Mouse (Mus musculus) monocyte, adult 5-6 weeks (primary cell): ENCODE results near the gene Cyb5r2. TPM values are rescaled to one million over a fixed set of nuclear protein-coding genes. Genes with fewer than 3 reads are reported as not detected.

Source experiments
- ATAC-seq: fragments of 153-309, 156-312 bp; replicated peaks from 2 replicates; pipeline ENCODE4 v1.8.0; 2017; ENCODE audit warnings: mild to moderate bottlenecking; ENCODE audit not compliant: low TSS enrichment, insufficient number of reproducible peaks, severe bottlenecking, poor library complexity, low FRiP score
- total RNA-seq: library from RNA; stranded (forward); fragments of 200-1000, 200-491, 200-594 nt; gene quantifications from 3 replicates; pipeline ENCODE4 v1.2.3, GENCODE M21; 2017

Cyb5r2 gene
- not detected in 3 replicates for total RNA-seq

DNA sequence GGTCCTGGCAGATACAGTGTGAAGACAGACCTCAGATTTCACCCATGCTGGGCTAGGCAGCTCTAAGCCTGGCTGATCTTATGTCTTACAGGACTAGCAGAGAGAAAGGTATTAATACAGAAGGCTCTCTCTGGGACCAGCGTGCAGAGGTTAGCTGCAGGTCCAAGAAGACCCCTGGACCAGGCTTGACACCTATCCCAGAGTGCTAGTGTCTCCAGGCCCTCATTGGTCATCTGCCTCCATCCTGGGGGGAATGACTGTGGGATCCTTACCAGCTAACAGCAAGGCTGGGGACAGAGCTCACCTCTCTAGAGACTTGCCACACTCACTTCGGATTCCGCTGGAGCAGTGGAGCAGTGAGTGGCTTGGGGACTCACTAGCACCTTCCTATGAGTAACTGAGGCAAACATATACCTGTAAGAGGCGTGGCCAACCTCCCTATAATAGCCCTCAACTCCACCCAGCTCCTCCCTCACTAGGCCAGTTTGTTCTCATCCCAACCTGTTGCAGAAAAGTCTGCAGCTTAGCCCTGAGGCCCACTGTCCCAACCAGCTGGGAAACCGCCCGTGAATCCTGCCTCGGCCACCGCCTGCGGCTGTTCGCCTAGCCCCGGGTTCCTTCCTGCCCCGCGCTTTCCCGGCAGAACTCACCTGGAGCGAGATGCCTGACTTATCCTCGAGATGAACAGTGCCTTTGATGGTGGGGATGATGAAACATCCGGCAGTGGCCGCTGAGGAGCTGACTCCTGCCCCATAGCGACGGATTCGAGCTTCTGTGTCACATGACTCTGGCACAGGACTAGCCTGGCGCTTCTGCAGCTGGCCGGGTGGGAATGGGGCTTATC lies at the start of gene Cyb5r2:
Gene Cyb5r2 (minus strand): TSS at position 725 of the 844 bp plus-strand sequence.
- ATAC-seq: 0 out of 2 replicates have a peak, but pooled peaks have one; percentile 22

DNA sequence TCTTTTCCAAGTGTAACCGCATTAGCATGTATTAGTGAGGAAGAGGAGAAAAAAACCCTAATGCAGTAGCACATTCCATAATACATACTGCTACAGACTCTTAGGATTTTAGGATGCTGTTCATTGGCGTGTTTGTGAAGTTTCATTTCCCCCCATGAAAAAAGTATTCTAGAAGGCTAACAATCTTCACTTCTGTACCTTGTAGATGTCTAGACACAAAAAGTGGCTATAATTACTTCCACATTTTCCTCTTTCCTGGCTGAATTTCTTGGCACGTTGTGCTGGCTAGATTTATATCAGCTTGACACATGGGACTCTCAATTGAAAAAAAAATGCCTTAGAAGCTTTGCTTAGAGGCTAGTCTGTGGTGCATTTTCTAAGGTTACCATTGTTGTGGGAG lies 44.3 kb upstream of the Cyb5r2 start:
- ATAC-seq: no peak

DNA sequence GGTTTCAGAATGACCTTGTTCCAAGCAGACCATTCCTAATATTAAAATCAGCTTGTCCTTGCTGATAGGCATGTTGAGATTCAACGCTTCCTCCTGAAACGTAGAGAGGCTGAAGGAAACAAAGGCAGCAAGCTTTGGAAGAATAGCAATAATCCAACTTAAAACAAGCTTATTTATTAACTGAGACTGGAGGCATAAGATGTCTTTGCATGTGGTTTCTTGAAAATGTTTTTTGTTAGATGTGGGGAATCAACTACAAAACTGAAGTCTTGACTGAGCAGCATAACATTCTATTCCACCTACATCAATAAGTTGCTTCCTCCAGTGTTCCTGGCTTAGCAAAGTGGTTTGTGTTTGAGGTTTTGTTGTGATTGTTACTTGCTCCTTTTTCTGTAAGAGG lies 43.3 kb upstream of the Cyb5r2 start, which contains the start of gene Ovch2:
Gene Ovch2 (minus strand): TSS at position 101 of the 400 bp plus-strand sequence.
- ATAC-seq: no peak

DNA sequence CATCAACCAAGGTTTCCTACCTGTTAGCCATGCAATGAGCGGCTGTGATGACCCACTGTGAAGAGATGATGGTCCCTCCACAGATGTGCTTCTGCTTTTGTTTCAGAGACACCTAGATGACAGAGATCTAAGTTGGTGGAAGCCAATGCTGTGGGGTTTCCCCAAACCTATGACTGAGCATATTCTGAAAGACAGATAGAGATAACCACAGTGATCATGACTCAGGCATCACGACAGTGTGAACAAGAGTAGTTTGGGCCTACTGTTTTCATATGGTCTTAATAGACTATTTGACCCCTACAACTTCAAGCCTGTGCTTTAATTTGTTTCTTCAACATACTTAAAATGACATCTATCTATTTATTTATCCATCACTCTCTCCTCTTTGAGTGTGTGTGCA lies 38.7 kb upstream of the Cyb5r2 start:
- no peak for ATAC-seq

DNA sequence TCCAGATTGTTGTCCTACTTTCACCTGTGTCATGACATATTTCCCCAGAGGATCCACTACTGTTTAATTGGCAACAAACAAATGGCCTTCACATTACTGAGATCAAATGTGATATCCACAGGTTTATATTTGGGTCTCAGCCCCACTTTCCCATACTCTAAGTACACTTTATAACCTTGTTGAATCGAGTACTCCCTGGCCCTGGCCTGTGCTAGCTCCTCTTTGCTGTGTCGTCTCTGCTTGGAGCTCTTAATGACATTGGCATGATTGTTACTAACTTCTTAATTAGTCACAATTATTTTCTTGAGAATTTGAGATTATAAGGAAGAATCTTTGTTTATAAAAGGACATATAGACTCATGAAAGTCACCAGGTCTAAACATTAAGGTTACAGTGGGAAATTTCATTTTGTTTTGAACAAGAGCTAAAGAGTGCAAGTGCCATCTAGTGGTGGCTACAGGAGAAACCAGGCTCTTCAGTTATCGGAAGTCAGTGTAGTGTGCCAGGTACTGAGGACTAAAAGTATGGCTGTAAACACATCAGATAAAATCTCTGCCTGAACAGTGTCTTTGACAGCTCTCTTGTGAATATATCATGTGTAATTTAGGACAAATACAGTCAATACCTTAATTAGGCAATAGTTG lies 30.3 kb upstream of the Cyb5r2 start:
- no peak for ATAC-seq

DNA sequence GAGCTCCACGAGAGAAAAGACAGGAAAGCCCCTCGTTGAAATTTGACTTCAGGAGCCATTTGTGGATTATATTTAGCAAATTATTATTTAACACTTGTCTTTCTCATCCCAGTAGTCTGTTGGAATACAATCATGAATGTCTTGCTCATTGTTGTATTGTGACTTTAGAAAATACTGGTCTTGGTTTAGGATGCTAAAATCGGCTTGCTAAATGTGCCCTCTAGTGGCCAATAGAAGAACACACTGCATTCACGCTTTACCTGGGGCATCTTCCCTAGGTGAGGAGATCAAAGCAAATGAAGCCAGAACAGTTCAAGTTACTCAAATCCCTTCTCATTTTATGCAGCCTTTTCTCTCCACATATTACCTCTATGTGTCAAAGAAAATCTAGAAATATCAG lies 21.8 kb upstream of the Cyb5r2 start:
- ATAC-seq: no peak

DNA sequence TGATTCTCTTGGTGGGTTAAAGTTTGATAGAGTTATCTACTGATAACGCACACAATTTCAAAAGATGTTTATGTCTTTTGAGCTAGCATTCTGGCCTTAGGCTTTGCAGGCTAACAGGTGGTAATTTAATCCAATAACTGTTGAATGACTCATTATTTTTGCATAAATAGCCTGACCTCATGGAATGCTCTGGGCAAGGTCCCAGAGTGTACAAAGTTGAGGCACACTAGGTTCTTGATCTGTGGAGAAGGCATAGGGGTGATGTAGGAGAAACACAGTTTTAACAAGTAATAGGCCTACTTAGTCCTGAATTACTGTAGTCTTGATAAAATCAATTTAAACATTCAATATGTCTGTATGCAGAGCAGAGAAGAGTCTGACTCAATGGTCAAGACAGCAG lies 20.4 kb upstream of the Cyb5r2 start:
- ATAC-seq: no peak

DNA sequence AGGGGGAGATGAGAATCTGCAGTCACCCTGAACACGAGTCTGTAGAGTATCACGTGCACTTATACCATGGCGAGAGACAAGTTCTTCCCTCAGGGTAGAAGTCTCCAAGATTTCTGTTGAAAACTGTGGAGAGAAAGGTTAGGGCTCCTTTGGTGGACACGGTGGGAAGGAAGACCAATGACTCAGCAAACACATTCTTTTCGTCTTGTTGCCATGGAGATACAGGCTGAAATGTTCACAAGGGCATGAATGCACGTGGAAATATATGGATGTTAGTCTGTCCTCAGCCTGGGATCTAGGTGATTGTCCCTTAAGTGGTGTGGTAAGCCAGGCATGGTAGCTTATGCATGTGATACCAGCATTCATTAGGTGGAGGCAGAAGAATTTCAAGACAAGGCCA lies 13.0 kb upstream of the Cyb5r2 start:
- no peak for ATAC-seq

DNA sequence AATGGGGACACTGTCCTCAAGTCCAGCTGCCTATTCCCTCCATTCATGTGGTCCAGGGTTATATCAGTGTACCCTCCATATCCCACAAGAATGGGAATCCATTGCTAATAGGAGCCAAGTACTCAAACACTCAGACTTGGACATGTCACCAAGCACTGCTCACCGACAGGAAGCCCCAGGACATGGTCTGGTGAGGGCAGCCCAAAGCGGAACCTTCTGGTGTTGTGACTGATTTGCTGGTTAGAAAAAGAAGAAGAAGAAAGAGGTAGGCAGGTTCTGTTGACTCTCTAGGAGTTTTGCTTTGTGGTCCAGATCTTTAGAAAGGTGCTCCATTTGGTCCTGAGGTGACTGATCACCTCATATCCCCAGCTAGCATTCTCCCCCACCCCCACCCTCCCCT lies 1.1 kb downstream of the Cyb5r2 start:
- no peak for ATAC-seq

DNA sequence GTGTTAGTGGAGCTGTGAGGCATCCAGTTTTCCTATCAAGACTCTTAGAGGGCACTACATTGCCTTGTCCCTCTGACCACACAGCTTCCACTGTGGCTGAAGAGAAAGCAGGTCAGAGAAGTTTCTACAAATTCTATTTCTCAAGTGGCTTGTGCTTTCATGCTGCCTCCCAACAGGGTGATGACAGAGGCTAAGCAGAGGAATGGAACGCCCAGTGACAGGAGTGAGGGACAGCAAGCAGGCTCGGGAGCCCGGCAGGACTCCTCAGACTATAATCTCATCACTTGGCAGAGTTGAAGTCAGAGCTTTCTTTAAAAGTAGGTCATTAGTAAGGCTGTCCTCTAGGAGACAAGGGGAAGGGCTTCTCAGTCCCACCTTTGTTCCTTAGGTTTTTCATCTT lies 1.9 kb downstream of the Cyb5r2 start:
- no peak for ATAC-seq

DNA sequence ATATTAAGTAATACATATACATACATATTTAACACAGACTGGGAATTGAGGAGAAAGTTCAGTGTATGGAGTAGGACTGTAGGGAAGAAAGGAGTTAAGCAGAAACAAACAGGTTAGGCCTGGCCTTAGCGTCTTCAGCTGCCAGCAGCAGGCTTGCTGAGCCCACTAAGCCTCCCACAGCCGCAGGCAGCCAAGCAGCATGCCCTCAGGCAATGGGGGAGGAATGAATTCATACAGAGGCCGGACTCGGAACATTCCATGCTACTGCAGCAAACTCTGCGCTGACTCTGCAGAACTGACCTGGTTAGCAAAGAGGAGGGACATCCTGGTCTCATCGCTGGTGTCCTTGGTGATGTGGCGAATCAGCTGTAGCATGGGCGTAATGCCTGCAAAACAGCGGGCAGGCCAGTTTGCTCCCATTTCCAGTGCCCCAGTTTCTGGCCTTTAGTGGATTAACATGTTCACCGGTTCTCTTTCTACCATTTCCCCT lies 5.8 kb downstream of the Cyb5r2 start:
- ATAC-seq: no peak

DNA sequence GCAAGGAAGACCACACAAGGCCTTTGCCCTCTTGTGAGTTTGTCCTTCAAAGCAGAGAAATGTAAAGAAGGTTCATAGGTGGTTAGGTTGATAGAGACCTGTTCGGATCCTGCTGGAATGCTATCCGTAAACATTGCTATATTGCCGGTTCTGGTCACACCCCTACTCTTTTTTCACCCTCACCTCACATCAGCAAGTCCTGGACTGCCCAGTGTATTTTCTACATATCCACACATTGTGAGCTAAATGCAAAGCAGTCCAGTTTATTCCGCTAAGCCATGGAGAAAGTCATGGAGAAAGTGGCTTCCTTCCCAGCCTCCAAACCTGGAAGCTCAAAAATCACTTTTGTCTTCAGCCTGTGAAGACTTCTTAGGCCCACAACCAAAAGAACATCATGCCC lies 8.1 kb downstream of the Cyb5r2 start:
- ATAC-seq: no peak

DNA sequence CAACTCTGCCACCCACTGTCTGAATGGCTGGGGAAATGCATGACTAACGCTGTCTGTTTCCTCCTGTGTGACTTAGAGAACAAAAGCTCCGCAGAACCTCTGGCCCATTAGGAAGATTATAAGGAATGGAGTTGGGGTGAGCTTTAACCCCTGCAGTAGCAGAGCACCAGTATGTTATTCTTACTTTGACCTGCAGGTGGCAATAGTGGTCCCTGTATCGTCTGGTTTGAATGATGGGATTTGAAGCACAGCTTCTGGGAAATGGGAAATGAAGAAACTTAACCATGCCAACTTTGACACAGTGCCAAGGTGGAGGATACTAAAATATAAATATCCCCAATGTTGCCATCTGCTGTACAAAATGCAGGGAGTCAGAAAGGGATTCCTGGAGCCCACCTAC lies 8.6 kb downstream of the Cyb5r2 start:
- no peak for ATAC-seq

DNA sequence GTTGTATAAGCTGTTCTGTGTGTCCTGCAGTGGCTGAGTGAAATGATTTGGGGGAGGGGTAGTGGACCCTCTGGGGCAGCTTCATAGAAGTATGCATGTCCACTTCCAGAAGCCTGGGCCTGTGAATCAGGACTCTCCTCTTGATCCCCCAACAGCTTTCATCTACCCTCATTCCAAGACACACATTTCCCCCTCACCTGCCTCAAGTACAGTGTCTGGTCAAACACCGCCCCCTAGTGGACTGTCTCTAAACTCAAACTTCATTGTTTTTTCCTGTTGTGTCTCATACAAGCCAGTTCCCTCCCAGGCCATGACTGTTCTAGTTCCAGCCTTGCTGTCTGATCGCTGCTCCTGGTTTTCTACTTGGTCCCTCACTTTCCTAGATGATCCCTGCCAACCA lies 9.9 kb downstream of the Cyb5r2 start:
- no peak for ATAC-seq

DNA sequence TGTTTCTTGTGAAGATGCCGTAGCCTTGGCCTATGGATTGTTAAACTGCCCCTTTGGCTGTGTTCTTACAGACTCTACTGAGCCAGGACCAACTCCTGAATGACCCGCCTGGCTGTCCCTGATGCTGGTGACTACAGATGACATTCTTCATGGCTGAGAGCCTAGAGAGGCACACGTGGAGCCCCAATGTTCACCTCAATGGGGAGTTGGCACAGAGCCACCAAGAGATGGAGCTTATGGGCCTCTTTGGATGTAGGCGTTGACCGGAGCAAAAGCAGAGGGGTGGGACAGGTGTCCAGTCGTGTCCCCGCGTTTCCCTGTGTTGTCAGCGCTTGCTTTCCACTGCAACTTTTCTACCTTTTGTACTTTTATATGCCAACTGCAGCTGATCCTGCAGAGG lies 10.4 kb downstream of the Cyb5r2 start:
- no peak for ATAC-seq

DNA sequence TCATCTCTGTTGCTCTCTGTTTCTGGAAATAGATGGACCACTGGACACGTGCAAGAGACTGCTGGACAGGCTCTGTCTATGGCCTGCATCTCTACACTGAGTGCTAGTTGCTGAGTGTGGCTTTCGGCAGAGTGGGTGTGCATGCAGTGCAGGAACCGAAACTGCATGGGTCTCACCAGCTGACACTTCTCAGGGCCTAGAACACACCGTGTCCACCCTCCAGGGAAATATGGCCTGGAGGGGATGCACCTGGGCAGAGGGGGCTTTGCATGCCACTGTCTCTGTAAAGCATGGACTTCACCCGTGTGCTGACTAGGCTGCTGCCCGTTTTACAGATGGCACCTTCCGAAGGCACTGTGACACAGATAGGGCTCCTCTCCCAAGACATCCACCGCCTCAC lies 11.8 kb downstream of the Cyb5r2 start:
- no peak for ATAC-seq

DNA sequence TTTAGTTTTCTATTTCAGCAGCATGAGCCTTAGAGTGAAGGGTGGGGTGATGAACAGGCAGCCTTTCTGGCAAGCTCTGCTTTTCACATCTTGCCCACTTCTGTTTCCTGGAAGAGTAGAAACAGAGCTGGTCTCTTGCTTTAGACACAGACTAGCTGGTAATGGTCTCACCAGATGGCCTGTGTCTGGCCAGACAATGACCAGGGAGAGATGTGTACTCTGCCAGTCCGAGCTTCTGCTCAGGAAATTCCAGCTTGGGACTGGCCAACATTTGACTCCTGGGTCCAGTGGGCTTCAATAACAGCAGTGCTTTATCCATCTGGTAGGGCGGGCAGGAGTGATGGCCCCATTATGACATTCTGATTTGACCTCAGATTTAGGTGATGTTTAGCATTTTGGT lies 12.7 kb downstream of the Cyb5r2 start:
- ATAC-seq: no peak

DNA sequence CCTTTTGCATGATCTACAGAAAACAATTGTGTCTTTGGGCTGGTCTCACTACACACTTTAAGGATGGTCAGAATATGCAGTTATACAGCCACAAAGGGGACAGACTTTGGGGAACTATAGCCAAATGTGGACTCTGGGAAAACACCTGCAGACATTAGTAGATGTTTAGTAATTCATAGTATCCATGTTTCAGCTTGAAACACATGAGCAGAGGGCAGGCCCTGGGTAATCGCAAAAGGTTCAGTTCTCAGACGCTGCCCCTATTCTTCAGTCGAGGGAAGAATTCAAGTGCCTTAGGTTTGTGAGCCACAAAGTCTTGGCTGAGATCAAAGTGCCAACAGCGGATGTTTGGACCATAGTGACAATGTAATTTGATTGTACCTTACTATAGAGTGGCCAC lies 13.4 kb downstream of the Cyb5r2 start:
- ATAC-seq: no peak

DNA sequence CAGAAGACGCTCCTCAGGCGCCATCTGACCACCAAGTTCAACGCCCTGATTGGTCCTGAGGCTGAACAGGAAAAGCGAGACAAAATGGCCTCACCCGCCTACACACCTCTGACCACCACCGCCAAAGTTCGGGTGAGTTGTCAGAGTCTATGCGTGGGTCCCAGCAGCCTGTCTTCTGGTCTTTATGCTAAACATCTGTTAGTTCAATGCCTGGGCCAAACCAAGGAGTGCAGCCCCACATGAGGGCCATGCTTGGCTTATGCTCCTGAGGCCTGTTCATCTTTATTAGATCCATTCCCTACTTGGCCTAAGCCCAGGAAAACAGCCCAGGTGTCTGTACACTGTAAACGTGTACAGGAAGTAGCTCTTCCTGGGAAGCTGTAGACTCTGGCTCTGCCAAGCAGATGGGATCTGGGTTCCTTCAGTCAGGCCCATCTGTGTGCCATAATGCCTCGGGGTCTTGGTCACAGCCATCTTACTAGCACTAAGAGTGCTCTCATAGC lies 14.8 kb downstream of the Cyb5r2 start:
- ATAC-seq: no peak

DNA sequence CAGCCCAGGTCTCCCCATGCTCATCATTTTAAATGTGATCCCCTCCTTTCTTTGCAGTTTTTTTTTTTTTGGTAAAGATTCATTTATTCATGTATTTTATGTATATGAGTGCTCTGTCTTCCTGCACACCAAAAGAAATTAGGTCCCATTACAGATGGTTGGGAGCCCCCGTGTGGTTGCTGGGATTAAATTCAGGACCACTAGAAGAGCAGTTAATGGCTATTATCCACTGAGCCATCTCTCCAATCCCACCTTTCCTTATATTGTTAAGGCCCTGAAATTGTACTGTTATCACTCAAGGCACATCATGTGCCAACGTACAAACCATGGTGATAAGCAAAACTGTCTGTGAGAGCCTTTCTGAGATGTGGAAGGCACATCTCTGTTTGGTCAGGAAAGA lies 19.1 kb downstream of the Cyb5r2 start:
- ATAC-seq: no peak
